Mouse (Mus musculus) MEL (cell line): Measurements from ENCODE around the gene Haghl.

Source experiments
- CHD1 ChIP-seq: IDR thresholded peaks from 2 replicates; pipeline ENCODE4 v1.6.1; 2012; ENCODE audit warnings: low read depth, mild to moderate bottlenecking, inconsistent platforms, low read length, improper control_type of control experiment
- CTCF ChIP-seq, 3 experiments: IDR thresholded peaks in 2 of 3; conservative IDR thresholded peaks in 1 of 3; 2 replicates each; pipeline ENCODE4 v1.5.1; 2011 to 2012; ENCODE audit warnings: low read length in 3 of 3, low read depth in 2 of 3, mild to moderate bottlenecking in 2 of 3, improper control_type of control experiment in 1 of 3, inconsistent platforms in 1 of 3, mixed read lengths in 1 of 3, moderate library complexity in 1 of 3; ENCODE audit not compliant: control insufficient read depth in 1 of 3, insufficient read depth in 1 of 3, poor library complexity in 1 of 3, severe bottlenecking in 1 of 3
- EP300 ChIP-seq, 2 experiments: IDR thresholded peaks; 2 replicates each; pipeline ENCODE4 v1.6.1; 2011; ENCODE audit warnings: improper control_type of control experiment in 2 of 2, low read length in 2 of 2, low read depth in 1 of 2, mild to moderate bottlenecking in 1 of 2
- GATA1 ChIP-seq: IDR thresholded peaks from 2 replicates; pipeline ENCODE4 v1.6.1; 2011; ENCODE audit warnings: low read depth, low read length, improper control_type of control experiment
- POLR2A ChIP-seq, 2 experiments: IDR thresholded peaks; 2 replicates each; pipeline ENCODE4 v1.6.1; 2011 to 2012; ENCODE audit warnings: low read length in 2 of 2, mild to moderate bottlenecking in 2 of 2, control low read depth in 1 of 2, improper control_type of control experiment in 1 of 2, low read depth in 1 of 2, moderate library complexity in 1 of 2; ENCODE audit not compliant: control insufficient read depth in 1 of 2, insufficient read depth in 1 of 2, poor library complexity in 1 of 2
- TBP ChIP-seq: IDR thresholded peaks from 2 replicates; pipeline ENCODE4 v1.8.0; 2011; ENCODE audit warnings: low read depth, low read length, improper control_type of control experiment
- ZKSCAN1 ChIP-seq: IDR thresholded peaks from 2 replicates; pipeline ENCODE4 v1.6.1; 2012; ENCODE audit warnings: low read depth, mild to moderate bottlenecking, inconsistent platforms, low read length, improper control_type of control experiment, moderate library complexity
- ZMIZ1 ChIP-seq: IDR thresholded peaks from 2 replicates; pipeline ENCODE4 v1.6.1; 2012; ENCODE audit warnings: low read depth, mild to moderate bottlenecking, inconsistent platforms, low read length, improper control_type of control experiment, moderate library complexity

DNA sequence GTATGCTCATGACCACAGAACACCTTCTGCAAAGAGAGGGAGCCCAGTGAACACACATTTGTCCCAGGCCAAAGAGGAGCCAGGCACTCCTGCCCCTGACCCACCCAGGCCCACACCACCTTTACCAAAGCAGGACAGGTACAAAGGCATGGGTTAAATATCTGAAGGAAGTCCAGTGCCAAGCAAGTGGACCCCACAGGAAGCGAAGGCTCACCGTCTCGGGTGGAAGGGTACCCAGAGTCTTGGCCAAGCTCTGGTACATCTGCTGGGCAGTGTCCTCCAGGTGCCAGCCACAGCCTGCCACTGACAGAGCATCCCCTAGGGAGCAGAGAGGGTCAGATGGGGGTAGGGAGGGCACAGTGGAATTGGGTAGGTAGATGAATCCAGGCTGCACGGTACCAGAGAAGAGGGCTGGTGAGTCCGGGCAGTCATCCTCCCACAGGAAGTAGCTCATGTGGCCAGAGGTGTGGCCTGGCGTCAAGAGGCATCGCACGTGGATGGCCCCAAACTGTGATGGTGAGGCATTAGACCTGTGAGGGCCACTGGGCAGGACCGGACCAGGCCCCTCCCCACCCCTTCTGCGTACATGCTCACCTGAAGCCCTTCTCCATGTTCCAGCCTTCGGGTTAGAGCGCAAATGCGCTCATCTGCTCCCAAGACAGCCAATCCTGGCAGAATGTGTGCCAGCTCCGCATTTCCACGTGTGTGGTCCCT, 1.5 kb downstream of the Haghl start:
- TF ChIP-seq ZKSCAN1: no peak
- TF ChIP-seq POLR2A (IDR thresholded peaks at IDR 0.05; ENCODE audit: control insufficient read depth in 1 of 2, insufficient read depth in 1 of 2, low read depth in 1 of 2, low read length in 2 of 2, poor library complexity in 1 of 2): no peak
- no peak for TF ChIP-seq ZMIZ1
- no peak for TF ChIP-seq GATA1
- TF ChIP-seq TBP: no peak
- no peak for TF ChIP-seq EP300 (IDR thresholded peaks at IDR 0.05; ENCODE audit: low read depth in 1 of 2, low read length in 2 of 2)
- TF ChIP-seq CTCF (IDR thresholded peaks at IDR 0.05 in 2 of 3, conservative IDR thresholded peaks at IDR 0.05 in 1 of 3; ENCODE audit: control insufficient read depth in 1 of 3, insufficient read depth in 1 of 3, low read depth in 2 of 3, low read length in 3 of 3, poor library complexity in 1 of 3, severe bottlenecking in 1 of 3): no peak
- TF ChIP-seq CHD1: no peak
